Mouse (Mus musculus) embryonic facial prominence, embryonic 14.5 days (tissue): ENCODE results near the gene Top1. TPM values are rescaled to one million over a fixed set of nuclear protein-coding genes. Genes with fewer than 3 reads are reported as not detected.
"Not testable (repeated sequence)": the region's sequence is repeated elsewhere in the genome, so short reads cannot be mapped to it uniquely, and the experiment has no call there.

ENCODE experiments used
- ATAC-seq: fragments of 200-750 bp; cut with Nextera tagmentation; 2 replicates; pipeline ENCODE4 v1.8.0; 2017; ENCODE audit warnings: low read depth, moderate number of reproducible peaks, moderate TSS enrichment
- DNase-seq: peaks from one replicate; pipeline ENCODE4 v3.0.0-alpha.2; 2015; ENCODE audit warnings: low spot score
- H3K27ac ChIP-seq: fragments of 300-500 bp; sonication (generic); replicated peaks from 2 replicates; pipeline ENCODE4 v1.5.1; 2014; ENCODE audit warnings: low read depth, mild to moderate bottlenecking, low read length, moderate library complexity
- H3K27me3 ChIP-seq: fragments of 300-500 bp; sonication (generic); replicated peaks from 2 replicates; pipeline ENCODE4 v1.6.1; 2014; ENCODE audit warnings: low read length; ENCODE audit not compliant: control insufficient read depth, insufficient read depth
- H3K36me3 ChIP-seq: fragments of 300-500 bp; sonication (generic); 2 replicates; pipeline ENCODE4 v1.6.1; 2014; ENCODE audit warnings: low read length, mixed read lengths; ENCODE audit not compliant: control insufficient read depth, insufficient read depth
- H3K4me1 ChIP-seq: fragments of 300-500 bp; sonication (generic); 2 replicates; pipeline ENCODE4 v1.6.1; 2014; ENCODE audit warnings: antibody characterized with exemption, low read length; ENCODE audit not compliant: control insufficient read depth, insufficient read depth
- H3K4me2 ChIP-seq: fragments of 300-500 bp; sonication (generic); 2 replicates; pipeline ENCODE4 v1.6.1; 2014; ENCODE audit warnings: low read depth, mild to moderate bottlenecking, low read length, moderate library complexity, mixed read lengths
- H3K4me3 ChIP-seq: fragments of 300-500 bp; sonication (generic); 2 replicates; pipeline ENCODE4 v1.5.1; 2014; ENCODE audit warnings: low read depth, mild to moderate bottlenecking, low read length
- H3K9ac ChIP-seq: fragments of 300-500 bp; sonication (generic); 2 replicates; pipeline ENCODE4 v1.6.1; 2014; ENCODE audit warnings: low read depth, mild to moderate bottlenecking, low read length, moderate library complexity, mixed read lengths
- H3K9me3 ChIP-seq: fragments of 300-500 bp; sonication (generic); 2 replicates; pipeline ENCODE4 v1.6.1; 2016; ENCODE audit warnings: low read length; ENCODE audit not compliant: control insufficient read depth
- WGBS: fragments of 180-500 bp; shearing (Covaris S2); extraction: QIAGEN DNeasy Blood & Tissue Kit; methylation state at CpG from one replicate; pipeline ENCODE4 v1.1.7; 2014; 5-methylcytosine and 5-hydroxymethylcytosine counted together
- polyA plus RNA-seq: library from polyadenylated mRNA; unstranded; fragments of >200 nt; fragmentation: Nextera tagmentation; extraction: Ambion mirVana; gene quantifications from 2 replicates; pipeline ENCODE4 v1.2.1, GENCODE M21; 2014

Gene Top1
- polyA plus RNA-seq, 1 experiment from 2014 or later: 64.0 TPM

GRCm38 (mm10) chr2:160664986-160665385 lies 19.3 kb downstream of the Top1 start:
- H3K4me1 ChIP-seq, H3K4me3 ChIP-seq, ATAC-seq, DNase-seq, H3K4me2 ChIP-seq, H3K9me3 ChIP-seq, H3K27me3 ChIP-seq, H3K27ac ChIP-seq, H3K9ac ChIP-seq: not testable (repeated sequence)
- H3K36me3 ChIP-seq: peaks cover 17% of the 10 kb centered on the region
- 99% methylated on average over 2 of the region's 2 CpGs for WGBS

- Histone ChIP-seq H3K9ac (no peak overlapping the region), H3K4me1 (no peaks in the 10 kb centered on the region), H3K27me3 (no peaks in the 10 kb centered on the region), H3K36me3 (peaks cover 19% of the 10 kb centered on the region), H3K4me3 (no peak overlapping the region), H3K4me2 (no peak overlapping the region), H3K9me3 (no peaks in the 10 kb centered on the region), H3K27ac (no peak overlapping the region)
- WGBS: 71% methylated on average over 4 of the region's 4 CpGs
- ATAC-seq (no peak), DNase-seq (no peak)
Measured at GRCm38 (mm10) chr2:160667259-160667658, 21.6 kb downstream of the Top1 start.

GRCm38 (mm10) chr2:160700271-160700670 lies 54.6 kb downstream of the Top1 start:
- Histone ChIP-seq H3K9ac (no peak overlapping the region), H3K27ac (no peak overlapping the region), H3K36me3 (peaks cover 81% of the 10 kb centered on the region), H3K4me2 (no peak overlapping the region), H3K27me3 (no peaks in the 10 kb centered on the region), H3K4me1 (no peaks in the 10 kb centered on the region), H3K4me3 (no peak overlapping the region), H3K9me3 (no peaks in the 10 kb centered on the region)
- ATAC-seq (no peak), DNase-seq (peak; percentile 21)
- WGBS: 72% methylated on average over 5 of the region's 5 CpGs

- 77% methylated on average over 3 of the region's 3 CpGs for WGBS
- no peaks in the 10 kb centered on the region for H3K27me3 ChIP-seq
- H3K9me3 ChIP-seq: no peaks in the 10 kb centered on the region
- DNase-seq: no peak
- no peak for ATAC-seq
- no peaks in the 10 kb centered on the region for H3K4me1 ChIP-seq
- peaks cover 85% of the 10 kb centered on the region for H3K36me3 ChIP-seq
- no peak overlapping the region for H3K27ac ChIP-seq
- no peak overlapping the region for H3K9ac ChIP-seq
- no peak overlapping the region for H3K4me2 ChIP-seq
- H3K4me3 ChIP-seq: no peak overlapping the region
Measured at GRCm38 (mm10) chr2:160701603-160702002, 55.9 kb downstream of the Top1 start.

- no peak overlapping the region for H3K9ac ChIP-seq
- H3K27me3 ChIP-seq: no peaks in the 10 kb centered on the region
- ATAC-seq: no peak
- no peak overlapping the region for H3K27ac ChIP-seq
- DNase-seq: no peak
- no peaks in the 10 kb centered on the region for H3K9me3 ChIP-seq
- H3K4me3 ChIP-seq: no peak overlapping the region
- H3K4me2 ChIP-seq: no peak overlapping the region
- no peaks in the 10 kb centered on the region for H3K4me1 ChIP-seq
- peaks cover 88% of the 10 kb centered on the region for H3K36me3 ChIP-seq
Measured at GRCm38 (mm10) chr2:160702824-160703223, 57.1 kb downstream of the Top1 start.

- Histone ChIP-seq H3K36me3 (peaks cover 79% of the 10 kb centered on the region), H3K9ac (no peak overlapping the region), H3K4me3 (no peak overlapping the region), H3K27me3 (no peaks in the 10 kb centered on the region), H3K4me1 (no peaks in the 10 kb centered on the region), H3K9me3 (no peaks in the 10 kb centered on the region), H3K27ac (no peak overlapping the region), H3K4me2 (no peak overlapping the region)
- DNase-seq (no peak), ATAC-seq (no peak)
- WGBS: 89% methylated on average over 3 of the region's 3 CpGs
Measured at GRCm38 (mm10) chr2:160707673-160708072, 62.0 kb downstream of the Top1 start.

GRCm38 (mm10) chr2:160715463-160716030 lies 69.9 kb downstream of the Top1 start:
- Histone ChIP-seq H3K4me1 (no peaks in the 10 kb centered on the region), H3K36me3 (peaks cover 92% of the 10 kb centered on the region), H3K27me3 (no peaks in the 10 kb centered on the region), H3K9ac (no peak overlapping the region), H3K27ac (no peak overlapping the region), H3K4me2 (no peak overlapping the region), H3K4me3 (no peak overlapping the region), H3K9me3 (no peaks in the 10 kb centered on the region)
- ATAC-seq (no peak), DNase-seq (peak; percentile 46)
- WGBS: 84% methylated on average over 4 of the region's 4 CpGs

- DNase-seq (no peak), ATAC-seq (no peak)
- H3K4me2 ChIP-seq: no peak overlapping the region
- no peak overlapping the region for H3K27ac ChIP-seq
- no peaks in the 10 kb centered on the region for H3K9me3 ChIP-seq
- peaks cover 92% of the 10 kb centered on the region for H3K36me3 ChIP-seq
- no peaks in the 10 kb centered on the region for H3K27me3 ChIP-seq
- no peak overlapping the region for H3K9ac ChIP-seq
- H3K4me3 ChIP-seq: no peak overlapping the region
- 72% methylated on average over 5 of the region's 5 CpGs for WGBS
- H3K4me1 ChIP-seq: no peaks in the 10 kb centered on the region
Measured at GRCm38 (mm10) chr2:160717269-160717668, 71.6 kb downstream of the Top1 start.

GRCm38 (mm10) chr2:160718811-160719210 lies 73.1 kb downstream of the Top1 start:
- no peak overlapping the region for H3K4me3 ChIP-seq
- H3K4me1 ChIP-seq: no peaks in the 10 kb centered on the region
- H3K27ac ChIP-seq: no peak overlapping the region
- ATAC-seq (no peak), DNase-seq (peak; percentile 70)
- peaks cover 95% of the 10 kb centered on the region for H3K36me3 ChIP-seq
- WGBS: 86% methylated on average over 3 of the region's 3 CpGs
- H3K27me3 ChIP-seq: no peaks in the 10 kb centered on the region
- no peak overlapping the region for H3K4me2 ChIP-seq
- H3K9ac ChIP-seq: no peak overlapping the region
- no peaks in the 10 kb centered on the region for H3K9me3 ChIP-seq
